Mouse (Mus musculus) neural tube, embryonic 15.5 days (tissue): ENCODE measurements around the gene Eya2. TPM values are rescaled to one million over a fixed set of nuclear protein-coding genes. Genes with fewer than 3 reads are reported as not detected.

ENCODE experiments used
- ATAC-seq: fragments of 200-750 bp; cut with Nextera tagmentation; 2 replicates; pipeline ENCODE4 v1.8.0; 2017; ENCODE audit warnings: mild to moderate bottlenecking, moderate TSS enrichment, moderate library complexity; ENCODE audit not compliant: low FRiP score
- H3K27ac ChIP-seq: fragments of 300-500 bp; sonication (generic); replicated peaks from 2 replicates; pipeline ENCODE4 v1.5.1; 2015; ENCODE audit warnings: mild to moderate bottlenecking, inconsistent platforms
- H3K27me3 ChIP-seq: fragments of 300-500 bp; sonication (generic); replicated peaks from 2 replicates; pipeline ENCODE4 v1.6.1; 2015; ENCODE audit warnings: inconsistent platforms
- H3K36me3 ChIP-seq: fragments of 300-500 bp; sonication (generic); 2 replicates; pipeline ENCODE4 v1.6.1; 2015; ENCODE audit warnings: inconsistent platforms
- H3K4me1 ChIP-seq: fragments of 300-500 bp; sonication (generic); 2 replicates; pipeline ENCODE4 v1.6.1; 2015; ENCODE audit warnings: inconsistent platforms
- H3K4me2 ChIP-seq: fragments of 300-500 bp; sonication (generic); 2 replicates; pipeline ENCODE4 v1.6.1; 2015; ENCODE audit warnings: inconsistent platforms, mild to moderate bottlenecking, moderate library complexity
- H3K4me3 ChIP-seq: fragments of 300-500 bp; sonication (generic); replicated peaks from 2 replicates; pipeline ENCODE4 v1.5.1; 2015; ENCODE audit warnings: mild to moderate bottlenecking, inconsistent platforms
- H3K9ac ChIP-seq: fragments of 300-500 bp; sonication (generic); replicated peaks from 2 replicates; pipeline ENCODE4 v1.6.1; 2015; ENCODE audit warnings: mild to moderate bottlenecking, inconsistent platforms
- H3K9me3 ChIP-seq: fragments of 300-500 bp; sonication (generic); replicated peaks from 2 replicates; pipeline ENCODE4 v1.6.1; 2016; ENCODE audit warnings: inconsistent platforms
- WGBS: fragments of 180-500 bp; shearing (Covaris S2); methylation state at CpG from one replicate; pipeline ENCODE4 v1.1.7; 2015; ENCODE audit warnings: mixed read lengths; 5-methylcytosine and 5-hydroxymethylcytosine counted together
- polyA plus RNA-seq: library from polyadenylated mRNA; unstranded; fragments of >200 nt; fragmentation: Nextera tagmentation; extraction: Ambion mirVana; gene quantifications from 2 replicates; pipeline ENCODE4 v1.2.1, GENCODE M21; 2015

Gene Eya2
- polyA plus RNA-seq, 1 experiment from 2014 or later, result 5.2 TPM

- Histone ChIP-seq H3K27ac (no peak overlapping the region), H3K4me1 (peaks cover 8% of the 10 kb centered on the region), H3K4me2 (no peak overlapping the region), H3K27me3 (no peaks in the 10 kb centered on the region), H3K36me3 (peaks cover 88% of the 10 kb centered on the region), H3K4me3 (no peak overlapping the region), H3K9ac (no peak overlapping the region), H3K9me3 (no peaks in the 10 kb centered on the region)
- 75% methylated on average over 5 of the region's 5 CpGs for WGBS
- ATAC-seq, result no peak
Observed at GRCm38 (mm10) chr2:165809901-165810477, 215.2 kb downstream of the Eya2 start.

- Histone ChIP-seq H3K9ac (no peak overlapping the region), H3K4me2 (no peak overlapping the region), H3K27ac (no peak overlapping the region), H3K4me3 (no peak overlapping the region), H3K36me3 (peaks cover 82% of the 10 kb centered on the region), H3K4me1 (peaks cover 22% of the 10 kb centered on the region), H3K27me3 (no peaks in the 10 kb centered on the region), H3K9me3 (no peaks in the 10 kb centered on the region)
- ATAC-seq, result no peak
- 65% methylated on average over 5 of the region's 5 CpGs for WGBS
Observed at GRCm38 (mm10) chr2:165811536-165811935, 216.7 kb downstream of the Eya2 start.

- Histone ChIP-seq H3K27ac (no peak overlapping the region), H3K4me3 (no peak overlapping the region), H3K27me3 (no peaks in the 10 kb centered on the region), H3K36me3 (peaks cover 72% of the 10 kb centered on the region), H3K4me2 (no peak overlapping the region), H3K9me3 (no peaks in the 10 kb centered on the region), H3K4me1 (peaks cover 28% of the 10 kb centered on the region), H3K9ac (no peak overlapping the region)
- WGBS, result 83% methylated on average over 8 of the region's 8 CpGs
- no peak for ATAC-seq
Observed at GRCm38 (mm10) chr2:165812889-165813288, 218.1 kb downstream of the Eya2 start.

GRCm38 (mm10) chr2:165815103-165815880 lies 220.5 kb downstream of the Eya2 start:
- Histone ChIP-seq H3K27me3 (no peaks in the 10 kb centered on the region), H3K9me3 (no peaks in the 10 kb centered on the region), H3K4me2 (no peak overlapping the region), H3K4me3 (no peak overlapping the region), H3K36me3 (peaks cover 63% of the 10 kb centered on the region), H3K4me1 (peaks cover 33% of the 10 kb centered on the region), H3K9ac (no peak overlapping the region), H3K27ac (peak overlapping the region; percentile 58)
- WGBS, result 71% methylated on average over 26 of the region's 28 CpGs
- ATAC-seq, result no peak

GRCm38 (mm10) chr2:165817437-165817836 lies 222.6 kb downstream of the Eya2 start:
- no peak overlapping the region for H3K9ac ChIP-seq

GRCm38 (mm10) chr2:165818570-165818969 lies 223.7 kb downstream of the Eya2 start:
- H3K36me3 ChIP-seq, result peaks cover 58% of the 10 kb centered on the region
- WGBS, result 85% methylated on average over 6 of the region's 6 CpGs
- no peak for ATAC-seq

More at GRCm38 (mm10) chr2:165817437-165817836, 222.6 kb downstream of the Eya2 start:
- H3K4me1 ChIP-seq, result peaks cover 42% of the 10 kb centered on the region
- peaks cover 53% of the 10 kb centered on the region for H3K36me3 ChIP-seq
- peak overlapping the region; percentile 58; the same call in 1 of the 2 replicates for H3K27ac ChIP-seq
- H3K27me3 ChIP-seq, result no peaks in the 10 kb centered on the region
- ATAC-seq, result no peak
- H3K4me2 ChIP-seq, result no peak overlapping the region
- 80% methylated on average over 10 of the region's 10 CpGs for WGBS
- no peak overlapping the region for H3K4me3 ChIP-seq
- H3K9me3 ChIP-seq, result no peaks in the 10 kb centered on the region

GRCm38 (mm10) chr2:165818985-165819948 lies 224.4 kb downstream of the Eya2 start:
- H3K36me3 ChIP-seq, result peaks cover 57% of the 10 kb centered on the region
- peak; percentile 64; the same call in 1 of the 2 replicates for ATAC-seq
- H3K9me3 ChIP-seq, result no peaks in the 10 kb centered on the region
- H3K4me3 ChIP-seq, result no peak overlapping the region
- no peak overlapping the region for H3K4me2 ChIP-seq
- 81% methylated on average over 10 of the region's 10 CpGs for WGBS
- H3K27me3 ChIP-seq, result no peaks in the 10 kb centered on the region
- H3K4me1 ChIP-seq, result peaks cover 42% of the 10 kb centered on the region
- no peak overlapping the region for H3K9ac ChIP-seq
- no peak overlapping the region; the same call in 1 of the 2 replicates for H3K27ac ChIP-seq

More at GRCm38 (mm10) chr2:165818570-165818969, 223.7 kb downstream of the Eya2 start:
- no peak overlapping the region for H3K4me2 ChIP-seq
- no peaks in the 10 kb centered on the region for H3K27me3 ChIP-seq
- no peak overlapping the region for H3K9ac ChIP-seq
- no peak overlapping the region for H3K27ac ChIP-seq
- H3K9me3 ChIP-seq, result no peaks in the 10 kb centered on the region
- no peak overlapping the region for H3K4me3 ChIP-seq
- H3K4me1 ChIP-seq, result peaks cover 49% of the 10 kb centered on the region

- no peak overlapping the region for H3K4me3 ChIP-seq
- no peak overlapping the region for H3K4me2 ChIP-seq
- no peaks in the 10 kb centered on the region for H3K27me3 ChIP-seq
- H3K4me1 ChIP-seq, result peaks cover 44% of the 10 kb centered on the region
- peaks cover 56% of the 10 kb centered on the region for H3K36me3 ChIP-seq
- no peak overlapping the region for H3K9ac ChIP-seq
- H3K9me3 ChIP-seq, result no peaks in the 10 kb centered on the region
- ATAC-seq, result no peak
- WGBS, result 91% methylated on average over 3 of the region's 3 CpGs
- peak overlapping the region; percentile 57; the same call in 1 of the 2 replicates for H3K27ac ChIP-seq
Observed at GRCm38 (mm10) chr2:165820073-165820472, 225.2 kb downstream of the Eya2 start.

- Histone ChIP-seq H3K36me3 (peaks cover 59% of the 10 kb centered on the region), H3K9me3 (no peaks in the 10 kb centered on the region), H3K4me2 (no peak overlapping the region), H3K4me3 (no peak overlapping the region), H3K9ac (no peak overlapping the region), H3K27ac (peak overlapping the region; percentile 57), H3K27me3 (no peaks in the 10 kb centered on the region), H3K4me1 (peaks cover 44% of the 10 kb centered on the region)
- ATAC-seq, result no peak
- WGBS, result 67% methylated on average over 15 of the region's 15 CpGs
Observed at GRCm38 (mm10) chr2:165820504-165821095, 225.8 kb downstream of the Eya2 start.
